Mouse (Mus musculus): Measurements from ENCODE around the gene Ccdc86. TPM values are rescaled to one million over a fixed set of nuclear protein-coding genes. Genes with fewer than 3 reads are reported as not detected.

The Ccdc86 gene
- polyA plus RNA-seq, 1 experiment from 2014 or later, result 32.4 TPM

DNA sequence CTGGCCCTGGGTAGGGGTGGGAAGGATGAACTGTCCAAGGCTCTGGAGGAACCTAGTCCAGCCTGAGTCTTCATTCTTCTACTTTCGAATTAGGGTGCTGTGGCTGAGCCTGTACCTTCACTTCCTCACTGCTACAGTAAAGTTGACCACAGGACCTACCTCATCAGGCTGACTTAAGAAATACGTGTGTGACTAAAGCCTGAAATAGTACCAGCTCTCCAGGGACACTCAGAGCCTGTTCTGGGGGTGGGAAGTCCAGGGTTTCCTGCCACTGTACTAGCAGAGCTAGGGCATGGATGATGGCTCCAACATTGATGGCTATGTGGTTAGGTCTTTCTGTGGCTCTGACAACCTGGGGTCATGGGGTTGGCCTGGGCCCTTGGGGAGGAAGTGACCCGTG lies 5.1 kb downstream of the Ccdc86 start:
- Histone ChIP-seq H3K4me3 (ENCODE audit: low read depth, low read length) (no peak overlapping the region), H3K27me3 (replicated peaks; ENCODE audit: control insufficient read depth, insufficient read depth, low read length) (no peaks in the 10 kb centered on the region), H3K9ac (ENCODE audit: low read length) (no peak overlapping the region), H3K9me3 (ENCODE audit: control insufficient read depth, low read length) (no peaks in the 10 kb centered on the region), H3K4me2 (ENCODE audit: low read length) (no peak overlapping the region), H3K36me3 (ENCODE audit: control insufficient read depth, insufficient read depth, low read length) (peaks cover 45% of the 10 kb centered on the region), H3K4me1 (replicated peaks; ENCODE audit: control insufficient read depth, insufficient read depth, low read length) (peaks cover 25% of the 10 kb centered on the region), H3K27ac (ENCODE audit: low read depth) (no peak overlapping the region)
- WGBS, result 82% methylated on average over 3 of the region's 3 CpGs
- ATAC-seq (replicated peaks; ENCODE audit: low FRiP score, low TSS enrichment, low read depth) (no peak), DNase-seq (ENCODE audit: low spot score) (no peak)

DNA sequence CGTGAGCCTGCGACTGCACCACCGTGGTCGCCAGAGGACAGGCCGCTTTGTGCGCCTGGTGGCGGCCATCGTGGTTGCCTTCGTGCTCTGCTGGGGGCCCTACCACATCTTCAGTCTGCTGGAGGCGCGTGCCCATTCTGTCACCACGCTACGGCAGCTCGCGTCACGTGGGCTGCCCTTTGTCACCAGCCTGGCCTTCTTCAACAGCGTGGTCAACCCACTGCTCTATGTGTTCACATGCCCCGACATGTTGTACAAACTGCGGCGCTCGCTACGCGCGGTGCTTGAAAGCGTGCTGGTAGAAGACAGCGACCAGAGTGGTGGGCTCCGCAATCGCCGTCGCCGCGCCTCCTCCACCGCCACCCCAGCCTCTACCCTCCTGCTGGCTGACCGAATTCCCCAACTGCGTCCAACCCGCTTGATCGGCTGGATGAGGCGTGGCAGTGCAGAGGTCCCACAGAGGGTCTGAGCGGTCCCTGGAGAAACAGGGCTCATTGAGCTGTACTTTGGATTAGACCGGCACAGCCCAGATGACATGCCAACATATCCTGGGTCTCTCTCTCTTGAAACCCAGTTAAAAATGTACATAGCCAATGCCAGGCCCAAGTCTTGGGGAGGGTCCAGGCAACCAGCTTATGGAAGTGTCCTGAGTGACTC lies 8.1 kb downstream of the Ccdc86 start:
- Histone ChIP-seq H3K27me3 (replicated peaks; ENCODE audit: control insufficient read depth, insufficient read depth, low read length) (no peaks in the 10 kb centered on the region), H3K9ac (ENCODE audit: low read length) (peak overlapping the region; percentile 46), H3K4me2 (ENCODE audit: low read length) (peak overlapping the region; percentile 77), H3K9me3 (ENCODE audit: control insufficient read depth, low read length) (no peaks in the 10 kb centered on the region), H3K4me1 (replicated peaks; ENCODE audit: control insufficient read depth, insufficient read depth, low read length) (peaks cover 8% of the 10 kb centered on the region), H3K36me3 (ENCODE audit: control insufficient read depth, insufficient read depth, low read length) (peaks cover 38% of the 10 kb centered on the region), H3K4me3 (ENCODE audit: low read depth, low read length) (peak overlapping the region; percentile 29), H3K27ac (ENCODE audit: low read depth) (no peak overlapping the region)
- peak; percentile 52 for ATAC-seq (replicated peaks; ENCODE audit: low FRiP score, low TSS enrichment, low read depth)
- 5% methylated on average over 40 of the region's 40 CpGs for WGBS
- DNase-seq (ENCODE audit: low spot score), result peak; percentile 74

DNA sequence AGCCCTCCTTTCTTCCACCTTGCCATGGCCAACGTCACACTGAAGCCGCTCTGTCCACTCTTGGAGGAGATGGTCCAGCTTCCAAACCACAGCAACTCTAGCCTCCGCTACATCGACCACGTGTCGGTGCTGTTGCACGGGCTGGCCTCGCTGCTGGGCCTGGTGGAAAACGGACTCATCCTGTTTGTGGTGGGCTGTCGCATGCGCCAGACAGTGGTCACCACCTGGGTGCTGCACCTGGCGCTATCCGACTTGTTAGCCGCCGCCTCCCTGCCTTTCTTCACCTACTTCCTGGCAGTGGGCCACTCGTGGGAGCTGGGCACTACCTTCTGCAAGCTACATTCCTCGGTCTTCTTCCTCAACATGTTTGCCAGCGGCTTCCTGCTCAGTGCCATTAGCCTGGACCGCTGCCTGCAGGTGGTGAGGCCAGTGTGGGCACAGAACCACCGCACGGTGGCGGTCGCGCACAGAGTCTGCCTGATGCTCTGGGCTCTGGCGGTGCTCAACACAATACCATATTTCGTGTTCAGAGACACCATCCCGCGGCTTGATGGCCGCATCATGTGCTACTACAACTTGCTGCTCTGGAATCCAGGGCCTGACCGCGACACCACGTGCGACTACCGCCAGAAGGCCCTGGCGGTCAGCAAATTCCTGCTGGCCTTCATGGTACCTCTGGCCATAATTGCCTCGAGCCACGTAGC lies 8.8 kb downstream of the Ccdc86 start:
- peak; percentile 90 for ATAC-seq (replicated peaks; ENCODE audit: low FRiP score, low TSS enrichment, low read depth)
- Histone ChIP-seq H3K4me1 (replicated peaks; ENCODE audit: control insufficient read depth, insufficient read depth, low read length) (peaks cover 8% of the 10 kb centered on the region), H3K9ac (ENCODE audit: low read length) (peak overlapping the region; percentile 46), H3K4me2 (ENCODE audit: low read length) (peak overlapping the region; percentile 77), H3K9me3 (ENCODE audit: control insufficient read depth, low read length) (no peaks in the 10 kb centered on the region), H3K27ac (ENCODE audit: low read depth) (no peak overlapping the region), H3K36me3 (ENCODE audit: control insufficient read depth, insufficient read depth, low read length) (peaks cover 35% of the 10 kb centered on the region), H3K4me3 (ENCODE audit: low read depth, low read length) (peak overlapping the region; percentile 29), H3K27me3 (replicated peaks; ENCODE audit: control insufficient read depth, insufficient read depth, low read length) (no peaks in the 10 kb centered on the region)
- peak; percentile 85 for DNase-seq (ENCODE audit: low spot score)
- 19% methylated on average over 37 of the region's 37 CpGs for WGBS

DNA sequence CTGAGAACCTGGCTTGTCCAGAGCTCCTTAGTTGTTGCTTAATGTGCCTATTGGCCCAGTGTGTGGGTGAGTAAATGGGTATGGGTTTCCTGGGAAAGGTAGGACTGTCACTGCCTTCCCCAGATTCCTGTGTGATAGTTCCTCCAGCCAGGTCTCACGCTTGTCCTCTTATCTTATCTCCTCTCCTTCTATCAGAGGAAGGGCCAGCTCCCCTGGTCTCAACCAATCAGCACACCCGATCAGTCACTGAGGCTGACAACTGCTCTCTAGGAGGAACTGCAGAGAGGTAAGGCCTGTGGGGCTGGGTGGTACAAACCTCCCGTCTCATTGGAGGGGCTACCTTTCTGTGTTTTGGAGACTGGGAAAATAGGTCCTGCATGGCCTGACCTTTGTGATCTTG lies 10.3 kb downstream of the Ccdc86 start:
- H3K36me3 ChIP-seq (ENCODE audit: control insufficient read depth, insufficient read depth, low read length), result peaks cover 20% of the 10 kb centered on the region
- no peak overlapping the region for H3K4me3 ChIP-seq (ENCODE audit: low read depth, low read length)
- H3K27me3 ChIP-seq (replicated peaks; ENCODE audit: control insufficient read depth, insufficient read depth, low read length), result no peaks in the 10 kb centered on the region
- peaks cover 8% of the 10 kb centered on the region for H3K4me1 ChIP-seq (replicated peaks; ENCODE audit: control insufficient read depth, insufficient read depth, low read length)
- no peaks in the 10 kb centered on the region for H3K9me3 ChIP-seq (ENCODE audit: control insufficient read depth, low read length)
- H3K9ac ChIP-seq (ENCODE audit: low read length), result no peak overlapping the region
- no peak for ATAC-seq (replicated peaks; ENCODE audit: low FRiP score, low TSS enrichment, low read depth)
- DNase-seq (ENCODE audit: low spot score), result no peak
- 30% methylated on average over 3 of the region's 3 CpGs for WGBS
- H3K4me2 ChIP-seq (ENCODE audit: low read length), result no peak overlapping the region
- H3K27ac ChIP-seq (ENCODE audit: low read depth), result no peak overlapping the region

DNA sequence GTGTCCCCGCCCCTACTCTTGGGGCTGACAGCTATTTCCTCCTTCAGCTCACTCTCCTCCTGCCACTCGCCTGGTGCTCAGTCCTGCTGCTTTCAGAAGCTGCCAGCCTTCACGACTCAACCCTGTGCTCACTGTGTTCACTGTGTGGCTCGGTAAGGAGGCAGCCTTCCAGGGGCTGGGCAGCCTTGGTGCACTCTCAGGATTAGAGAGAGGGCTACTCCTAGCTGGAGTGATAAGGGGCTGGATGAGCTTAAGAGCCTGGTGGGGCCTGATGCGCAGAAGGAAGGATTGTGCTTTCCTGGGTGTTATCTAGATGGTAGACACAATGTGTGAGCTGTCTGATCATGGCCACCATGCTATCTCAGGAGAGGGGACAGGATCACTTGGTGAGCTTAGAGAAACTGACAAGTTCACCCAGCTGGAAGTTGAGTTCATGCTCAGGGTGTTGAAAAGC lies 11.9 kb downstream of the Ccdc86 start, which contains the start of gene Ptgdr2:
Ptgdr2 (plus strand) TSS at position 51 of the 454 bp plus-strand sequence.
- DNase-seq (ENCODE audit: low spot score), result no peak
- ATAC-seq (replicated peaks; ENCODE audit: low FRiP score, low TSS enrichment, low read depth), result no peak
- 38% methylated on average over 5 of the region's 5 CpGs for WGBS

DNA sequence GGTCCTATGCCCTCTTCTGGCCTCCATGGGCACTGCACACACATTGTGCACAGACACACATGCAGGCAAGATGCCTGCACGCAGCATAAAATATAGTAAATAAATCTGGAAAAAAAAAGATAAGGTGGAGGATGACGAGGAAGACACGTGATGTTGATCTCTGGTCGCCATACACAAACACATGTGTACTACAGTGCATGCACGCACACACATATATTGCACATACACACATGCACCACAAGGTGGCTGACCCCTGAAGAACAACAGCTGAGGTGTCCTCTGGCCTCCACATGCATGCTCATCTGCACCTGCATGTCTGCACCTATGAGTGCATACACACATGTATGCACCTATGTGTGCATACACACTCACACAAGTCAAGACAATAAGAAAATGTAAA lies 13.0 kb downstream of the Ccdc86 start:
- WGBS, result 89% methylated on average over 5 of the region's 5 CpGs
- no peak overlapping the region for H3K4me3 ChIP-seq (ENCODE audit: low read depth, low read length)
- no peak overlapping the region for H3K9ac ChIP-seq (ENCODE audit: low read length)
- no peak for DNase-seq (ENCODE audit: low spot score)
- peaks cover 5% of the 10 kb centered on the region for H3K4me1 ChIP-seq (replicated peaks; ENCODE audit: control insufficient read depth, insufficient read depth, low read length)
- H3K27ac ChIP-seq (ENCODE audit: low read depth), result no peak overlapping the region
- no peak for ATAC-seq (replicated peaks; ENCODE audit: low FRiP score, low TSS enrichment, low read depth)
- no peaks in the 10 kb centered on the region for H3K9me3 ChIP-seq (ENCODE audit: control insufficient read depth, low read length)
- no peaks in the 10 kb centered on the region for H3K36me3 ChIP-seq (ENCODE audit: control insufficient read depth, insufficient read depth, low read length)
- H3K4me2 ChIP-seq (ENCODE audit: low read length), result no peak overlapping the region
- H3K27me3 ChIP-seq (replicated peaks; ENCODE audit: control insufficient read depth, insufficient read depth, low read length), result no peaks in the 10 kb centered on the region

More for the DNA sequence above, 11.9 kb downstream of the Ccdc86 start, which contains the start of gene Ptgdr2:
- Histone ChIP-seq H3K27me3 (replicated peaks; ENCODE audit: control insufficient read depth, insufficient read depth, low read length) (no peaks in the 10 kb centered on the region), H3K36me3 (ENCODE audit: control insufficient read depth, insufficient read depth, low read length) (peaks cover 4% of the 10 kb centered on the region), H3K9me3 (ENCODE audit: control insufficient read depth, low read length) (no peaks in the 10 kb centered on the region), H3K4me1 (replicated peaks; ENCODE audit: control insufficient read depth, insufficient read depth, low read length) (peaks cover 8% of the 10 kb centered on the region), H3K4me3 (ENCODE audit: low read depth, low read length) (no peak within 1 kb of the TSS), H3K27ac (ENCODE audit: low read depth) (no peak within 1 kb of the TSS), H3K9ac (ENCODE audit: low read length) (no peak within 1 kb of the TSS), H3K4me2 (ENCODE audit: low read length) (no peak within 1 kb of the TSS)

DNA sequence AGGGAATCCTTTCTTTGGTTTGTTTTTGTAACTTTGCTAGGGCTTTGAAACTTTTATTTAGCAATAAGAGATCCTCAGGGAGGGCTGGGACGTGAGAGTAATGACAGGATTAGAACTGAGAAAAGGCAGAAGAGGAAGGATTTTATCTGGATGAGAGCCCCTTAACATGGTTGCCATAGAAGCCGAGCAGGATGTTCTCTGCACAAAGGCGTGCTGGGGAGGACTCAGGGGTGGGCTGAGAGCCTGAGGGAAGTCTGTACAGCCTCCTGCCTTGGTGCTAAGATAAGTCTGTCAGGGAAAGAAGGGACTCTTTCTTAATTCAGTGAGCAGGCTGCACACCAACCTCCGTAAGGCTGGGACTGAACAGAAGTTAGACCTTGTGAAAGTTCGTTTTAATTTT lies 14.0 kb downstream of the Ccdc86 start:
- no peak for DNase-seq (ENCODE audit: low spot score)
- no peak overlapping the region for H3K4me3 ChIP-seq (ENCODE audit: low read depth, low read length)
- H3K9me3 ChIP-seq (ENCODE audit: control insufficient read depth, low read length), result no peaks in the 10 kb centered on the region
- H3K27ac ChIP-seq (ENCODE audit: low read depth), result peak overlapping the region; percentile 47; the same call in 1 of the 2 replicates
- 47% methylated on average over 5 of the region's 5 CpGs for WGBS
- H3K4me1 ChIP-seq (replicated peaks; ENCODE audit: control insufficient read depth, insufficient read depth, low read length), result no peaks in the 10 kb centered on the region
- H3K36me3 ChIP-seq (ENCODE audit: control insufficient read depth, insufficient read depth, low read length), result no peaks in the 10 kb centered on the region
- no peak for ATAC-seq (replicated peaks; ENCODE audit: low FRiP score, low TSS enrichment, low read depth)
- no peak overlapping the region for H3K9ac ChIP-seq (ENCODE audit: low read length)
- H3K27me3 ChIP-seq (replicated peaks; ENCODE audit: control insufficient read depth, insufficient read depth, low read length), result no peaks in the 10 kb centered on the region
- H3K4me2 ChIP-seq (ENCODE audit: low read length), result no peak overlapping the region

DNA sequence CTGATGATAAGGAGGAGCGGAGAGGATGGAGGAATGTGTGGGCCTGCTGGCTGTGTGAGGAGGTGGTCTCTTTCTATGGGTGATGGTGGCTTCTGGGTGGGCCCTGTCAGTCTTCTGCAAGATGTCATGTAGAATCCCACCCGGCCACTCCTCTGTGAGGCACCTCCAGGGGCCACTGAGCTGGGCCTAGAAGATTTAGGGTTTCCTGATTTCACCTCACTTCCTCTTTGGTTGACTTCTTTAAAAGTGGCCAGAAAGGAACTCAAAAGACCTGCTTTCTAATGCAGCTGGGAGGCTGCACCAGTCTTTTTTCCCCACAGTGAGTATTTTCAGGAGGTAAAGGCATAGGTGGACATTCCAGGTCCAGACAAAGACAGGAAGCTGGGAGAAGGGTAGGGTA lies 18.4 kb downstream of the Ccdc86 start:
- H3K9me3 ChIP-seq (ENCODE audit: control insufficient read depth, low read length), result no peaks in the 10 kb centered on the region
- WGBS, result 58% methylated on average over 2 of the region's 2 CpGs
- peaks cover 3% of the 10 kb centered on the region; the same call in 1 of the 2 replicates for H3K4me1 ChIP-seq (replicated peaks; ENCODE audit: control insufficient read depth, insufficient read depth, low read length)
- no peaks in the 10 kb centered on the region for H3K36me3 ChIP-seq (ENCODE audit: control insufficient read depth, insufficient read depth, low read length)
- no peak overlapping the region for H3K4me3 ChIP-seq (ENCODE audit: low read depth, low read length)
- H3K4me2 ChIP-seq (ENCODE audit: low read length), result no peak overlapping the region
- ATAC-seq (replicated peaks; ENCODE audit: low FRiP score, low TSS enrichment, low read depth) (no peak), DNase-seq (ENCODE audit: low spot score) (no peak)
- H3K27ac ChIP-seq (ENCODE audit: low read depth), result no peak overlapping the region
- H3K27me3 ChIP-seq (replicated peaks; ENCODE audit: control insufficient read depth, insufficient read depth, low read length), result no peaks in the 10 kb centered on the region
- H3K9ac ChIP-seq (ENCODE audit: low read length), result no peak overlapping the region
